Mouse (Mus musculus) c-Kit-positive CD71-positive TER-119-negative erythroid progenitor cells, embryonic 14.5 days (primary cell): ENCODE results near the gene Syne4.

ENCODE experiments used
- DNase-seq: peaks from one replicate; pipeline ENCODE4 v3.0.0-alpha.2; 2013; ENCODE audit warnings: low read depth

Syne4 gene

GRCm38 (mm10) chr7:30328379-30328778 is 13.8 kb downstream of the Syne4 start:
- no peak for DNase-seq

GRCm38 (mm10) chr7:30331887-30332286 is 17.3 kb downstream of the Syne4 start:
- peak; percentile 70 for DNase-seq

GRCm38 (mm10) chr7:30332622-30333259 is 18.1 kb downstream of the Syne4 start:
- DNase-seq: no peak

GRCm38 (mm10) chr7:30333436-30333835 is 18.8 kb downstream of the Syne4 start:
- no peak for DNase-seq

GRCm38 (mm10) chr7:30334563-30334962 is 20.0 kb downstream of the Syne4 start:
- no peak for DNase-seq

GRCm38 (mm10) chr7:30335688-30336087 is 21.1 kb downstream of the Syne4 start:
- DNase-seq: no peak

GRCm38 (mm10) chr7:30336384-30336783 is 21.8 kb downstream of the Syne4 start:
- DNase-seq: peak; percentile 63

GRCm38 (mm10) chr7:30339432-30340109 is 25.0 kb downstream of the Syne4 start:
- DNase-seq: no peak

- peak; percentile 54 for DNase-seq
Observed at GRCm38 (mm10) chr7:30346635-30347379, 32.2 kb downstream of the Syne4 start.

- DNase-seq: peak; percentile 37
Observed at GRCm38 (mm10) chr7:30347828-30348227, 33.2 kb downstream of the Syne4 start.

GRCm38 (mm10) chr7:30353279-30353822 is 38.7 kb downstream of the Syne4 start:
- peak; percentile 41 for DNase-seq

GRCm38 (mm10) chr7:30354059-30354458 is 39.5 kb downstream of the Syne4 start:
- no peak for DNase-seq

- DNase-seq: no peak
Observed at GRCm38 (mm10) chr7:30358378-30359186, 44.0 kb downstream of the Syne4 start.

- no peak for DNase-seq
Observed at GRCm38 (mm10) chr7:30359276-30359865, 44.8 kb downstream of the Syne4 start.

GRCm38 (mm10) chr7:30360028-30360427 is 45.4 kb downstream of the Syne4 start:
- DNase-seq: no peak

GRCm38 (mm10) chr7:30362652-30363343 is 48.2 kb downstream of the Syne4 start, which contains the start of gene Lrfn3:
TSS of gene Lrfn3 (minus strand) at chr7:30362772.
- no peak for DNase-seq

- DNase-seq: no peak
Observed at GRCm38 (mm10) chr7:30363344-30363738, 48.7 kb downstream of the Syne4 start.

GRCm38 (mm10) chr7:30367466-30367865 is 52.9 kb downstream of the Syne4 start:
- DNase-seq: no peak
